Comparison of ENCODE assay signal across 11 mouse cellular contexts in genomic region chrX:99403521-99404149, GRCm38 (mm10).
DNase-seq lines count a peak whose midpoint lies in the region; ATAC-seq and TF ChIP-seq lines count a peak whose summit lies in the region.
"Had no signal": no experiment of that assay in that cellular context is flagged by ENCODE, and none has a peak within 500 bp of the region (broad histone marks: within the 10 kb centered on the region; RNA-seq: fewer than 3 reads in every experiment).

No protein-coding gene starts in this region.

- no peaks in the 10 kb centered on the region for H3K9me3 ChIP-seq in heart, embryonic 13.5 days
- H3K9me3 ChIP-seq in lung, embryonic 15.5 days = no peaks in the 10 kb centered on the region
- no peaks in the 10 kb centered on the region for H3K9me3 ChIP-seq in embryonic facial prominence, embryonic 10.5 days
- no peaks in the 10 kb centered on the region for H3K9me3 ChIP-seq in embryonic facial prominence, embryonic 12.5 days
- H3K9me3 ChIP-seq: neural tube, embryonic 13.5 days had no signal

- ATAC-seq in heart, embryonic 13.5 days (ENCODE audit: extremely low read depth, insufficient number of reproducible peaks, low FRiP score, low TSS enrichment) = no peak
- peak; percentile 46; the same call in 1 of the 2 replicates for ATAC-seq in lung, embryonic 15.5 days (ENCODE audit: borderline replicate concordance, extremely low read depth, low FRiP score, low TSS enrichment)
- no peak for ATAC-seq in embryonic facial prominence, embryonic 12.5 days (ENCODE audit: insufficient number of reproducible peaks, insufficient read depth, low FRiP score, low TSS enrichment)
- ATAC-seq: inflammation-experienced regulatory T-cells, adult 6 months had no signal

- 61% methylated on average over 5 of the region's 6 CpGs for whole genome bisulfite sequencing in heart, embryonic 13.5 days
- WGBS in lung, embryonic 15.5 days = 55% methylated on average over 6 of the region's 6 CpGs
- WGBS in lung, adult 2 months = 67% methylated on average over 6 of the region's 6 CpGs
- WGBS in embryonic facial prominence, embryonic 10.5 days = 46% methylated on average over 6 of the region's 6 CpGs
- 48% methylated on average over 5 of the region's 6 CpGs for WGBS in embryonic facial prominence, embryonic 12.5 days

- TF ChIP-seq POLR2A in lung, adult 2 months (IDR thresholded peaks at IDR 0.05; ENCODE audit: borderline replicate concordance, extremely low read depth, low read depth, low read length) = no peak

- 0 out of 2 replicates have a peak overlapping the region, but pooled peaks have one; percentile 15 for H3K27ac ChIP-seq in heart, embryonic 13.5 days (replicated peaks)
- no peak overlapping the region for H3K27ac ChIP-seq in lung, embryonic 15.5 days
- H3K27ac ChIP-seq in embryonic facial prominence, embryonic 10.5 days (replicated peaks) = peak overlapping the region; percentile 69
- peak overlapping the region; percentile 60 for H3K27ac ChIP-seq in embryonic facial prominence, embryonic 12.5 days
- H3K27ac ChIP-seq: neural tube, embryonic 13.5 days; stomach, postnatal 0 days had no signal

- H3K9ac ChIP-seq in heart, embryonic 13.5 days = no peak overlapping the region
- no peak overlapping the region for H3K9ac ChIP-seq in lung, embryonic 15.5 days
- H3K9ac ChIP-seq in embryonic facial prominence, embryonic 12.5 days = no peak overlapping the region
- H3K9ac ChIP-seq: neural tube, embryonic 13.5 days had no signal

- intact Hi-C loops in heart, postnatal 14 days (cut with DNase I) = loop anchor here (2.0 kb wide), 1 partner anchor 119 kb away; no protein-coding TSS in a partner anchor

- H3K4me2 ChIP-seq in heart, embryonic 13.5 days = no peak overlapping the region
- H3K4me2 ChIP-seq in lung, embryonic 15.5 days = no peak overlapping the region
- H3K4me2 ChIP-seq in embryonic facial prominence, embryonic 12.5 days (replicated peaks) = no peak overlapping the region
- H3K4me2 ChIP-seq: neural tube, embryonic 13.5 days had no signal

- H3K4me1 ChIP-seq in heart, embryonic 13.5 days = peaks cover 15% of the 10 kb centered on the region
- peaks cover 3% of the 10 kb centered on the region; the same call in 1 of the 2 replicates for H3K4me1 ChIP-seq in lung, embryonic 15.5 days
- H3K4me1 ChIP-seq in lung, adult 2 months (ENCODE audit: control insufficient read depth, insufficient read depth, low read length) = no peaks in the 10 kb centered on the region
- H3K4me1 ChIP-seq in embryonic facial prominence, embryonic 10.5 days = peaks cover 30% of the 10 kb centered on the region
- H3K4me1 ChIP-seq in embryonic facial prominence, embryonic 12.5 days = peaks cover 7% of the 10 kb centered on the region; the same call in 1 of the 2 replicates
- H3K4me1 ChIP-seq: neural tube, embryonic 13.5 days had no signal

- DNase-seq in heart, postnatal 14 days = no peak
- DNase-seq in lung, adult 2 months = no peak
- no peak for DNase-seq in embryonic facial prominence, embryonic 10.5 days (ENCODE audit: low spot score)
- no peak for DNase-seq in adrenal gland, postnatal 14 days
- DNase-seq in ovary, postnatal 14 days (ENCODE audit: low spot score) = no peak

- peaks cover 68% of the 10 kb centered on the region for H3K27me3 ChIP-seq in heart, embryonic 13.5 days (replicated peaks)
- H3K27me3 ChIP-seq in lung, embryonic 15.5 days = peaks cover under 1% of the 10 kb centered on the region; the same call in 1 of the 2 replicates
- peaks cover 98% of the 10 kb centered on the region for H3K27me3 ChIP-seq in embryonic facial prominence, embryonic 10.5 days (replicated peaks; ENCODE audit: low read depth, poor library complexity, severe bottlenecking)
- peaks cover 21% of the 10 kb centered on the region; the same call in 1 of the 2 replicates for H3K27me3 ChIP-seq in embryonic facial prominence, embryonic 12.5 days

- no peaks in the 10 kb centered on the region for H3K36me3 ChIP-seq in heart, embryonic 13.5 days
- no peaks in the 10 kb centered on the region for H3K36me3 ChIP-seq in lung, embryonic 15.5 days
- no peaks in the 10 kb centered on the region for H3K36me3 ChIP-seq in embryonic facial prominence, embryonic 10.5 days (replicated peaks)
- no peaks in the 10 kb centered on the region for H3K36me3 ChIP-seq in embryonic facial prominence, embryonic 12.5 days
- H3K36me3 ChIP-seq: neural tube, embryonic 13.5 days had no signal

- no peak overlapping the region for H3K4me3 ChIP-seq in heart, embryonic 13.5 days
- H3K4me3 ChIP-seq in lung, embryonic 15.5 days = no peak overlapping the region
- H3K4me3 ChIP-seq in lung, adult 2 months (replicated peaks; ENCODE audit: extremely low read depth, low read depth, low read length) = no peak overlapping the region
- H3K4me3 ChIP-seq in embryonic facial prominence, embryonic 10.5 days = no peak overlapping the region
- no peak overlapping the region for H3K4me3 ChIP-seq in embryonic facial prominence, embryonic 12.5 days
- H3K4me3 ChIP-seq: neural tube, embryonic 13.5 days had no signal

- no peak for TF ChIP-seq CTCF in lung, adult 2 months (IDR thresholded peaks at IDR 0.05; ENCODE audit: insufficient read depth, low read length)
